Mouse (Mus musculus): Measurements from ENCODE around the gene Kcmf1.

DNA sequence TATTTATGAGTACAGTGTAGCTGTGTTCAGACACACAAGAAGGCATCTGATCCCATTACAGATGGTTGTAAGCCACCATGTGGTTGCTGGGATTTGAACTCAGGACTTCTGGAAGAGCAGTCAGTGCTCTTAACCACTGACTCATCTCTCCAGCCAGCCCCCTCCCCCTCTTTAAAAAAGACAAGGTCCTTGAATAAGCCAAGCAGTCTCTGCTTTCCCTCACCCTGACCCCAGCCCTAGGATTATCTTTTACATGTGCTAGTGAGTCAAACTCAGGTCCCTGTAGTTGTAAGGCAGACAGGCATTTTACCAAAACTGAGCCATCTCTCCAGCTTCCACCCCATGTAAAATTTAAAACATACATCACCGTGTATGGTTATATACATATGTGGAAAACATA lies 32.0 kb downstream of the Kcmf1 start:
- no peak for TF ChIP-seq CTCF (IDR thresholded peaks at IDR 0.05; ENCODE audit: extremely low read depth, insufficient read length, insufficient replicate concordance, low read depth, low read length)
- no peak for TF ChIP-seq POLR2A (IDR thresholded peaks at IDR 0.05; ENCODE audit: low read depth, low read length)
